Mouse (Mus musculus) midbrain, embryonic 12.5 days (tissue): ENCODE data around the gene Fnbp1l. TPM values are rescaled to one million over a fixed set of nuclear protein-coding genes. Genes with fewer than 3 reads are reported as not detected.
A peak's percentile ranks its signal among the peaks of the same experiment; 100 is the strongest.

Experiments
- ATAC-seq: fragments of 200-750 bp; cut with Nextera tagmentation; 2 replicates; pipeline ENCODE4 v1.8.0; 2017; ENCODE audit warnings: low read depth, moderate TSS enrichment, moderate library complexity; ENCODE audit not compliant: low FRiP score
- H3K27ac ChIP-seq: fragments of 300-500 bp; sonication (generic); replicated peaks from 2 replicates; pipeline ENCODE4 v1.5.1; 2016; ENCODE audit warnings: mild to moderate bottlenecking
- H3K27me3 ChIP-seq: fragments of 300-500 bp; sonication (generic); 2 replicates; pipeline ENCODE4 v1.6.1; 2016; ENCODE audit warnings: mild to moderate bottlenecking
- H3K36me3 ChIP-seq: fragments of 300-500 bp; sonication (generic); 2 replicates; pipeline ENCODE4 v1.6.1; 2016
- H3K4me1 ChIP-seq: fragments of 300-500 bp; sonication (generic); 2 replicates; pipeline ENCODE4 v1.6.1; 2016
- H3K4me2 ChIP-seq: fragments of 300-500 bp; sonication (generic); replicated peaks from 2 replicates; pipeline ENCODE4 v1.6.1; 2016; ENCODE audit warnings: mild to moderate bottlenecking, moderate library complexity
- H3K4me3 ChIP-seq: fragments of 300-500 bp; sonication (generic); 2 replicates; pipeline ENCODE4 v1.5.1; 2016; ENCODE audit warnings: mild to moderate bottlenecking
- H3K9ac ChIP-seq: fragments of 300-500 bp; sonication (generic); replicated peaks from 2 replicates; pipeline ENCODE4 v1.6.1; 2016; ENCODE audit warnings: mild to moderate bottlenecking, moderate library complexity
- H3K9me3 ChIP-seq: fragments of 300-500 bp; sonication (generic); 2 replicates; pipeline ENCODE4 v1.6.1; 2016; ENCODE audit warnings: mild to moderate bottlenecking
- WGBS: fragments of 180-500 bp; shearing (Covaris S2); methylation state at CpG from one replicate; pipeline ENCODE4 v1.1.7; 2016; 5-methylcytosine and 5-hydroxymethylcytosine counted together
- polyA plus RNA-seq: library from polyadenylated mRNA; unstranded; fragments of >200 nt; fragmentation: Nextera tagmentation; extraction: Ambion mirVana; gene quantifications from 2 replicates; pipeline ENCODE4 v1.2.1, GENCODE M21; 2016

Gene Fnbp1l
- polyA plus RNA-seq, 1 experiment from 2014 or later = 111 TPM

- H3K36me3 ChIP-seq = peaks cover 4% of the 10 kb centered on the region; the same call in 1 of the 2 replicates
- WGBS = 81% methylated on average over 4 of the region's 4 CpGs
- 0 out of 2 replicates have a peak overlapping the region, but pooled peaks have one; percentile 2 for H3K27ac ChIP-seq
- no peaks in the 10 kb centered on the region for H3K9me3 ChIP-seq
- no peak for ATAC-seq
- no peak overlapping the region for H3K4me2 ChIP-seq
- peaks cover 15% of the 10 kb centered on the region for H3K4me1 ChIP-seq
- H3K9ac ChIP-seq = no peak overlapping the region
- no peak overlapping the region for H3K4me3 ChIP-seq
- H3K27me3 ChIP-seq = no peaks in the 10 kb centered on the region
Observed at GRCm38 (mm10) chr3:122517726-122518125, 101.8 kb downstream of the Fnbp1l start.

- Histone ChIP-seq H3K4me2 (no peak overlapping the region), H3K9me3 (no peaks in the 10 kb centered on the region), H3K9ac (no peak overlapping the region), H3K4me1 (peaks cover 15% of the 10 kb centered on the region), H3K27me3 (no peaks in the 10 kb centered on the region), H3K36me3 (peaks cover 4% of the 10 kb centered on the region; the same call in 1 of the 2 replicates), H3K27ac (no peak overlapping the region), H3K4me3 (no peak overlapping the region)
- no peak for ATAC-seq
- whole genome bisulfite sequencing = 99% methylated on average over 3 of the region's 3 CpGs
Observed at GRCm38 (mm10) chr3:122516327-122516695, 103.2 kb downstream of the Fnbp1l start.

GRCm38 (mm10) chr3:122515568-122516326 lies 103.8 kb downstream of the Fnbp1l start:
- no peak overlapping the region for H3K4me2 ChIP-seq
- no peaks in the 10 kb centered on the region for H3K9me3 ChIP-seq
- no peak overlapping the region for H3K27ac ChIP-seq
- H3K9ac ChIP-seq = no peak overlapping the region
- peaks cover 4% of the 10 kb centered on the region; the same call in 1 of the 2 replicates for H3K36me3 ChIP-seq
- H3K4me3 ChIP-seq = no peak overlapping the region
- 86% methylated on average over 6 of the region's 6 CpGs for WGBS
- no peaks in the 10 kb centered on the region for H3K27me3 ChIP-seq
- H3K4me1 ChIP-seq = peaks cover 15% of the 10 kb centered on the region
- no peak for ATAC-seq

GRCm38 (mm10) chr3:122512725-122513375 lies 106.7 kb downstream of the Fnbp1l start:
- Histone ChIP-seq H3K27ac (no peak overlapping the region), H3K4me1 (0 out of 2 replicates have a peak, but pooled peaks cover 2% of the 10 kb centered on the region), H3K9me3 (no peaks in the 10 kb centered on the region), H3K9ac (no peak overlapping the region), H3K4me3 (no peak overlapping the region), H3K4me2 (no peak overlapping the region), H3K27me3 (no peaks in the 10 kb centered on the region), H3K36me3 (peaks cover 4% of the 10 kb centered on the region; the same call in 1 of the 2 replicates)
- 94% methylated on average over 16 of the region's 16 CpGs for WGBS
- ATAC-seq = no peak

- Histone ChIP-seq H3K36me3 (peaks cover 4% of the 10 kb centered on the region; the same call in 1 of the 2 replicates), H3K4me3 (no peak overlapping the region), H3K4me1 (no peaks in the 10 kb centered on the region), H3K27ac (no peak overlapping the region), H3K9ac (no peak overlapping the region), H3K4me2 (no peak overlapping the region), H3K9me3 (no peaks in the 10 kb centered on the region), H3K27me3 (no peaks in the 10 kb centered on the region)
- no peak for ATAC-seq
- 88% methylated on average over 14 of the region's 14 CpGs for WGBS
Observed at GRCm38 (mm10) chr3:122511721-122512619, 107.5 kb downstream of the Fnbp1l start.

- Histone ChIP-seq H3K36me3 (peaks cover 4% of the 10 kb centered on the region; the same call in 1 of the 2 replicates), H3K27me3 (no peaks in the 10 kb centered on the region)
- 80% methylated on average over 10 of the region's 10 CpGs for WGBS
Observed at GRCm38 (mm10) chr3:122510932-122511331, 108.6 kb downstream of the Fnbp1l start.

GRCm38 (mm10) chr3:122510240-122510750 lies 109.2 kb downstream of the Fnbp1l start:
- Histone ChIP-seq H3K9ac (no peak overlapping the region), H3K36me3 (peaks cover 4% of the 10 kb centered on the region; the same call in 1 of the 2 replicates), H3K27ac (no peak overlapping the region), H3K4me2 (no peak overlapping the region), H3K4me3 (no peak overlapping the region), H3K4me1 (no peaks in the 10 kb centered on the region), H3K9me3 (no peaks in the 10 kb centered on the region), H3K27me3 (no peaks in the 10 kb centered on the region)
- ATAC-seq = no peak
- 94% methylated on average over 14 of the region's 14 CpGs for WGBS

More at GRCm38 (mm10) chr3:122510932-122511331, 108.6 kb downstream of the Fnbp1l start:
- Histone ChIP-seq H3K27ac (no peak overlapping the region), H3K4me1 (no peaks in the 10 kb centered on the region), H3K9ac (no peak overlapping the region), H3K9me3 (no peaks in the 10 kb centered on the region), H3K4me2 (no peak overlapping the region), H3K4me3 (no peak overlapping the region)
- ATAC-seq = no peak

- H3K27me3 ChIP-seq = no peaks in the 10 kb centered on the region
- H3K27ac ChIP-seq = no peak overlapping the region
- no peaks in the 10 kb centered on the region for H3K4me1 ChIP-seq
- H3K36me3 ChIP-seq = peaks cover 4% of the 10 kb centered on the region; the same call in 1 of the 2 replicates
- no peak overlapping the region for H3K4me2 ChIP-seq
- no peak for ATAC-seq
- no peaks in the 10 kb centered on the region for H3K9me3 ChIP-seq
- WGBS = 75% methylated on average over 11 of the region's 11 CpGs
- no peak overlapping the region for H3K4me3 ChIP-seq
- H3K9ac ChIP-seq = no peak overlapping the region
Observed at GRCm38 (mm10) chr3:122509534-122510239, 109.8 kb downstream of the Fnbp1l start.

GRCm38 (mm10) chr3:122509084-122509483 lies 110.4 kb downstream of the Fnbp1l start:
- ATAC-seq = peak; percentile 70
- no peak overlapping the region for H3K27ac ChIP-seq
- 41% methylated on average over 5 of the region's 5 CpGs for WGBS

GRCm38 (mm10) chr3:122507826-122508225 lies 111.7 kb downstream of the Fnbp1l start:
- WGBS = 93% methylated on average over 14 of the region's 14 CpGs
- peaks cover under 1% of the 10 kb centered on the region; the same call in 1 of the 2 replicates for H3K36me3 ChIP-seq
- H3K9ac ChIP-seq = no peak overlapping the region
- H3K4me3 ChIP-seq = no peak overlapping the region
- H3K4me1 ChIP-seq = no peaks in the 10 kb centered on the region
- no peak for ATAC-seq
- no peak overlapping the region for H3K4me2 ChIP-seq
- no peaks in the 10 kb centered on the region for H3K9me3 ChIP-seq
- no peaks in the 10 kb centered on the region for H3K27me3 ChIP-seq
- no peak overlapping the region for H3K27ac ChIP-seq

More at GRCm38 (mm10) chr3:122509084-122509483, 110.4 kb downstream of the Fnbp1l start:
- H3K4me1 ChIP-seq = no peaks in the 10 kb centered on the region
- H3K9me3 ChIP-seq = no peaks in the 10 kb centered on the region
- H3K36me3 ChIP-seq = peaks cover 4% of the 10 kb centered on the region; the same call in 1 of the 2 replicates
- no peak overlapping the region for H3K9ac ChIP-seq
- no peak overlapping the region for H3K4me3 ChIP-seq
- no peak overlapping the region for H3K4me2 ChIP-seq
- H3K27me3 ChIP-seq = no peaks in the 10 kb centered on the region
